Mouse (Mus musculus) hindlimb bud, embryonic 11.5 days (tissue): Measurements from ENCODE around the gene Slc25a39.
A peak's percentile ranks its signal among the peaks of the same experiment; 100 is the strongest.

ENCODE experiments used
- DNase-seq: peaks from one replicate; pipeline ENCODE4 v3.0.0-alpha.2; 2012; ENCODE audit warnings: low read depth, low spot score; ENCODE audit errors: extremely low spot score

The Slc25a39 gene

GRCm38 (mm10) chr11:102437120-102438061 is 29.6 kb upstream of the Slc25a39 start:
- no peak for DNase-seq

- no peak for DNase-seq
These were observed 28.7 kb upstream of the Slc25a39 start for GRCm38 (mm10) chr11:102436471-102436790.

GRCm38 (mm10) chr11:102435754-102436470 is 28.2 kb upstream of the Slc25a39 start:
- DNase-seq = no peak

GRCm38 (mm10) chr11:102434816-102435705 is 27.3 kb upstream of the Slc25a39 start:
- no peak for DNase-seq

- peak; percentile 82 for DNase-seq
These were observed 26.7 kb upstream of the Slc25a39 start for GRCm38 (mm10) chr11:102434406-102434805.

- no peak for DNase-seq
These were observed 26.1 kb upstream of the Slc25a39 start for GRCm38 (mm10) chr11:102433866-102434265.

- no peak for DNase-seq
These were observed 25.1 kb upstream of the Slc25a39 start for GRCm38 (mm10) chr11:102432896-102433295.

- DNase-seq = no peak
These were observed 24.5 kb upstream of the Slc25a39 start for GRCm38 (mm10) chr11:102432115-102432843.

GRCm38 (mm10) chr11:102431728-102432114 is 24.0 kb upstream of the Slc25a39 start:
- DNase-seq = no peak

- DNase-seq = no peak
These were observed 23.4 kb upstream of the Slc25a39 start for GRCm38 (mm10) chr11:102431018-102431645.

- DNase-seq = no peak
These were observed 22.6 kb upstream of the Slc25a39 start, which contains the start of gene Grn for GRCm38 (mm10) chr11:102430121-102431017. Gene Grn, plus strand, starts transcription at chr11:102430315.

GRCm38 (mm10) chr11:102429551-102429950 is 21.8 kb upstream of the Slc25a39 start:
- DNase-seq = no peak

GRCm38 (mm10) chr11:102428981-102429540 is 21.3 kb upstream of the Slc25a39 start:
- DNase-seq = no peak

GRCm38 (mm10) chr11:102425555-102426316 is 18.0 kb upstream of the Slc25a39 start:
- DNase-seq = no peak

GRCm38 (mm10) chr11:102424666-102425065 is 16.9 kb upstream of the Slc25a39 start:
- DNase-seq = no peak

- no peak for DNase-seq
These were observed 13.8 kb upstream of the Slc25a39 start for GRCm38 (mm10) chr11:102421559-102421958.

- DNase-seq = no peak
These were observed 11.1 kb upstream of the Slc25a39 start for GRCm38 (mm10) chr11:102418887-102419286.

- no peak for DNase-seq
These were observed 9.4 kb upstream of the Slc25a39 start for GRCm38 (mm10) chr11:102417160-102417559.
